Mouse (Mus musculus) spleen, adult 12 weeks (tissue): ENCODE results near the gene Gm10645.

ENCODE experiments used
- DNase-seq: peaks from one replicate; pipeline ENCODE4 v3.0.0; 2022; ENCODE audit warnings: low spot score

The Gm10645 gene

DNA sequence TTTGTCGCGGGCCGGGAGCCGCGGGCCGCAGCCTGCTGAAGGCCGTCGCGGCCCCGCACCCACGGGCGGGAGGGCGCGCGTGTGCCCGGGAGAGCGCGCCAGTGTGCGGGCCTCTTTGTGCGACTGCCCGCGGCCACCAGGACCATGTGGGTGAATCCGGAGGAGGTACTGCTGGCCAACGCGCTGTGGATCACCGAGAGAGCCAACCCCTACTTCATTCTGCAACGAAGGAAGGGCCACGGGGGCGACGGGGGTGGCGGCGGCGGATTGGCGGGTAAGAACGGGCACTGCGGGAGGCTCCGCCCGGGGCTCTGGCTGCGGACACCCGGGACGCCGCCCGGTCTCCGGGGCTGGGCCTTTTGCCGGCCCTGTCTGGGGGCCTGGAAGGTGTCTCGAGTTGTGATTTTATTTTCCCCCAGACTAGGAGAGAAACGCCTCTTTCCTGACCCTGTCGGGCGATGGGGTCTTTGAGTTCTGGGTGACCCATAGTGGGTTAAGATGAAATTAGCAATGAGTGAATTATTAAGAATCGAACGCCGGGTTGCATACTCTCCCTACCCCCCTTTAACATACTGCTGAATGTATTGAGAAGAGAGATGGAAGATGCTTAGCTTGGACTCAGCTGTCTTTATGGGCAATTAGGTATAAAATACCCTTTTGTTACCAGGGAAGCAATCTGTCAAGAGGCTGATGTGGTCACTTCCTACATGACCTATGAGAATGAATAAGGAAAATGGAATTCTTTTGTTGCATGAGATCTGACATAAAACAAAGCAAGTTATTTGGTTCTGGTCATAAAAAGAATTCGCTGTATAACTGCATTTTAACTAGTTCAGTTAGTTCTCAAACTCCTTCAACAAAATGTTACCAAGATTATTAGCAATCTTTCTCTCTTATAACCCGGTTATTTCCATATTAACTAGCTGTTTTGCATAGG lies at the start of gene Gm10645:
Gm10645 (minus strand) TSS at position 240 of the 937 bp plus-strand sequence.
- no peak for DNase-seq

DNA sequence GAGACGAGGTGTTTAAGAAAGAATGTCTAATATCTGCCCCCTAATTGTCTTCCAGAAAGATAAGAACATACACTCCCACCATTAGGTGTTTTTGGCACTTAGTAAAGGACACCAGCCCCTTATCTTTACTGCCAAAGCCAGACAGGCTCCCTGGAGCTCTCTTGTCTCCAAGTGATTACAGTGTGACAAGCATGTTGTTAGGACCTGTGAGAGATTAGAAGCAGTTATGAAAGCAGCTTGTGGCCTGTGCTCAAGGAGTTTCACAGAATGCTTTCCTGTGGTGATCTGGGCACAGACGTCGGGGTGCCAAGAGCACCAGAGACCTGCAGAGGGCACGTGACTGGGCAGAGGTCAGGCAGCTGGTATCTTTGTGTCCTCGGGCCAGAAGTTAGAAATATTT lies 49.1 kb upstream of the Gm10645 start:
- no peak for DNase-seq

DNA sequence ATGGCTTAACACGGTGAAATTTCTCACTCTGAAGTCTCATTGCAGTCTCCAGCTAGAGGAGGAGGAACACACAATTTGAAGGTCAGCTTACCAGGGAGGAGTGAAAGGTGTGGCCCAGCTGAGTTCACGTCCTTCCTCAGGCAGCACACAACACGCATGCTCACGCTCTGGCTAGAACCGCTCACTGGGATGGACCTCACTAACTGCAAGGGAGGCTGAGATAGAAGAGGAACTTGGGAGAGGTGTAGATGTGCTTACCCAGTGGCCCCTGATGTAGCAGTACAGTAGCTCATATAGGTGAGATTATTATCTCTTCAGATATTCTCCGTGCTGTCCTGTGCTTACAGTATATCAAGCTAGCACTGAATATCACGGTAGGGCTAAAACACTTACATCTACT lies 44.7 kb upstream of the Gm10645 start:
- DNase-seq: no peak

DNA sequence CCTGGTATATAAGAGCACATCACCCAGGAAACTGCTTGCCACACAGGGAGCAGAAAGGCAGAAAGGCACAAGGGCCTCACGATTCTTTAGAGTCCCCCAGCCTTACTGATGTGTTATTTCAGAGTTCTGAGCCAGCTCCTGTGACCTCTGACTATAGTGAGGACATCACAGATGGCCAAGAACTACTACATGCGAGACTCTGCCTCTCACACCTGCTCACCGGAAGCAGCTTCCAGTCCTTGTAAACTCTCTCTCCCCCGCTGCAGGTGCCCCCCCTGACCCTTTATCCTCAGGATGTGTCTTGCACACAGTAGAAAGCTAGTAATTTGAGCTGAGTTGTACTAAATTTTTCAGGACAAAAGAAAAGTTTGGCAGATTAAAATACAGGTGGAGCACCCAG lies 43.6 kb upstream of the Gm10645 start:
- DNase-seq: no peak

DNA sequence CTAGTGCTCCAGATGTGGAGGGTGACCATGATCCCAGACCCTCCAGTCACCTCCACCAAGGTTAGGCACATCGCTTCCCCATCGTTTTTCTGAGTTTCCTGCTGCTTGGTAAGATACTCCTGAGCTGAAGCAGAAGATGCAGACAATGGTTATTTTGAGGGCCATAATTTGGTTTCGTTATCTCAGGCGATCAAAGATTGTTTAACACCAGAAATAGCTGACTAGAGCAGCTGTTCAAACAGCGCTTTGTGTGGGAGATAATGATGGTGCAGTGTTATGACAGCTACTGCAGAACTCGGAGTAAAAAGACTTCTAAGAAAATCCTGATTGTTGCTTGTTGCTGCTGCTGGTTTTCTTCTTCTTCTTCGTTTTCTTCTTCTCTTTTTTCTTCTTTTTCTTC lies 39.9 kb upstream of the Gm10645 start:
- no peak for DNase-seq

DNA sequence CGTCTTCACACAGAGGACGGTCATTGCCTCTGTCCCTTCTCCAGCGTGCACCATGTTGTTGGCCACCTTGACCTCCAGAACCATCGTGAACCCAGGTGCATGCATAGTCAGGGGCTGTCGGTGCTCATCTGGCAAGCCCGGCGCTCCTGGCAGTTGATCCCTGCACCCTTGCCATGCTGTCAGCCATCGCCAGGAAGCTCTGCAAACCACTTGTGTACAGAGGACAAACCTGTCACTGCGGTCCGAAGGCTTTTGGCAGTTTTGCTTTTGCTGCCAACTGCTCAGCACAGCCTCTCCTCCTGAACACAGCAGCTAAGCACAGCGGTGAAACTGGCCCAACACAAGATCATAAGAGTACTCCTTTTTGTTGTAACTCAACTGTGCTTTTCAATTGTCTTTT lies 37.0 kb upstream of the Gm10645 start:
- no peak for DNase-seq

DNA sequence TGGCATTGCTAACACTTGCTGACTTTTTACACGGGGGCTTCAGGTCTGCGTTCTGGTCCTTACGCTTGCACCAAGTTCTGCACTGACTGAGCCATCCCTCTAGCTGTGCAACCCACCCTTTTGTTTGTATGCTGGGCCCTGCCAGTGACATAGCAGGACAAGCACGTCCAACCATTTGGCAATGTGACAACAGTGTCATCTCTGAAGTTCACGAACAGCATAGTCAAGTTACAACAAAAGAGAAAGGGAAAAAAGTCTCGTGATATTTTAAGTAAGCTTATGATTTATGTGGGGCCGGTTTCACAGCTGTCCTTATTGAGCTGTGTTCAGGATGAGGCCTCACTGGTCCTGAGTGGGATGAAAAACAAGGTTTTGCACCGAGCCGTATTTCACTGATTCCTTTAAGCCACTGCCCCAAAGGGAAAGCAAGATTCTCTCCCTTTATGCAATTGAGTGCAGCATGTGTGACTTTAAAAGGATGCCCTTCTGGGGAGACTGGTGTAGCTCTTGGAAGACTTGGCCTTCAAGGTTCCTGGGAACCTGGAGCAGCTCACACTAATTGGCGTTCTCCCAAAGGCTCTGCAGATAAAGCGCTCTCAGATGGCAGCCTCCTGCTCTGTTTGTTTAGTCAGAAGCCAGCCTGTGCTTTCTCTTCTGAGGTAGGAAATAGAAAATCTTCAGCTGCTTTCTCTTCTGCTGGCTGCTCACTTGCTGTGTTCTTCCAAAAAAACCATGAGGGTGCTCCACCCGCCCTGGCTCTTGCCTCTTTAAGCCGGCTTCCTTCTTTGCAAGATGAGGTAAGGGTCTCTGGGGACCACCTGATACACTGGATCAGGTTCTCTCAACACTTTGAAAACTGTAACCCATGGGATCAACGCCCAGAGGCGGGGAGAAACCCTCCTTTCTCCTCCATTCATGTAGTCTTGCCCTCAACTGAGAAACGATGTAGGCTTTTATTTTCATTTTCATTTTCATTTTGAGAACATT lies 34.5 kb upstream of the Gm10645 start:
- DNase-seq: no peak

DNA sequence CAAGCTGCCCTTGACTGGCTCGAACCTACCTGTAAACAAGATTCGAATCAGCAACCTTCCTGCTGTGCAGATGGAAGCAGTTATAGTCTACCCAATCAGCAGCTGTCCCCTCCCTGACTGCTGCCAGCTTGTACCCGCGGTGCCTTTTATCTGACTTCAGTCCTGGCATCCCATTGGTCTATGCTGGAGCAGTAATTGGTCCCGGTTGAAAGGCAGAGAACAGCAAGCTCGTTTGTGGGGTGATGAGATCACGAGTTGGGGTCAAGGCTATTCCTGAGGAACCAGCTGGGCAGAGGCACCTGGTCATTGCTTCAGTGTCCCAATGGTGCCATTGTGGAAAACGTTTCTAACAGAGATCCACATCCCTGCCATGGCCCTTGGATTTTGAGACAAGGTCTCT lies 33.7 kb upstream of the Gm10645 start:
- no peak for DNase-seq

DNA sequence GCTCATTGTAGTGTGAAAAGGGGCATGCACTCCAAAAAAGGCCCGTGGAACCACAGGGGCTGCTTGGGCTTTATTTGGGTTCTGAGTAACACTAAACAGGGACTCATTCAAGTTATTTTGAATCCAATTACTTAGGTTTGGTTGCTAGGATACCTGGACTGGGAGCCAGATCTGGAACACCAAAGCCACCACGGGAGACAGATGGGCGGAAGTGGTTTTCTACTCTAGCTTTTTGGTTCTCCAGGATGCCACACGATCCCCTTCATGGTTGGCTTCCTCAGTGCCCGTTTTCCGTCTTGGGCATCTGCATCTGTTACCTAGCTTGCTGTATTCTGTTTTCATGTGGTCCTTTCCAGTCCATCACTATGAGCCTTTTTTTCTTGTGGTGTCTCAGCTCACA lies 30.1 kb upstream of the Gm10645 start:
- no peak for DNase-seq

DNA sequence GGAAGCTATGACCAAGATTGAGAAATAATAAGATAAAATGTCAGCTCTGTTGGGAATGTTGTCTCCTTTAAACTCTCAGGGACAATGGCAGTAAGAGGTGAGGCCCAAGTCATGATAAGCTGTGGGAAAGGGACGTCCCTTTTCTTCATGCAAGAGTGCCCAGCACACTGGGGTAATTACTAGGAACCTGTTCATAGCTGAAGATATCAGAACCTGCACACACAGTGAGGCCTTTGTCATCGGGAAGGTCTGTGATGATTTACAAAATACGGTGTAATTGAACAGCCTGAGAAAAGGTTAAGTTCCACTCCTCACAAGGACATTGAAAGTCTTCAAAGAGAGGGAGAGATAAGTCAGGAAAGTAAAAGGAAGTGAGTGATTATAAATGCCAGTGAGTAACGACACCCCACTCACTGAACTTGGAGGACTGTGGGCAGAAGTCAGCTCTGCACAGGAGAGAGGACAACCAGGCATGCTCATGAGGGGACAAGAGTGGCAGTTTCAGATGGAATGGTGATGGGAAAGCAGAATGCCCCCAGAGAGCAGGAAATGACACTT lies 23.6 kb upstream of the Gm10645 start:
- no peak for DNase-seq

DNA sequence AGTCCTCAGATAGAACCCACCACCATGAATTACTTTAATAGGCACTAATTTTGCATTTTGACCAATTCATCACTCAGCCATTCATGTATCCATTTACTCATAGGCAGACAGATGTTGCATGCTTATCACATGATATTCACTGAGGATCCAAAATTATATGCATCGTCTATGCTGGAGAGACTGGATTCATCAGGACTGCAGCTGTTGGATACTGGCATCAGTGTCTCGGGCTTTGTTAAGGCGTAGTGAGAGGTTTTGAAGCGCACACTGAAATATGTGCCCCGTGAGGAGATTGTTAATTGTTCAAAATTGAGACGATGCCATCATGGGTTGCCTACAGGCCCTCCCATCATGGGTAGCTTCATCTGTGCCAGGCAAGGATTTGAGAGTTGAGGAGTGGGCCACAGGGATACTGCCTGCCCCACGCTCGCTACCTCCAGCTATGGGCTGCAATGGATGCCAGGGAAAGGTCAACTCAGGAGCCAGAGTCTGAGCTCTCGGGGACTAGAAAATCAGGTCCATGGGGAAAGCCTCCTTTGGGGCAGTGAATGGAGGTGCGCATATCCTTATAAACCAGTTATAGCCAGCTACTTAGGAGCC lies 21.5 kb upstream of the Gm10645 start:
- no peak for DNase-seq

DNA sequence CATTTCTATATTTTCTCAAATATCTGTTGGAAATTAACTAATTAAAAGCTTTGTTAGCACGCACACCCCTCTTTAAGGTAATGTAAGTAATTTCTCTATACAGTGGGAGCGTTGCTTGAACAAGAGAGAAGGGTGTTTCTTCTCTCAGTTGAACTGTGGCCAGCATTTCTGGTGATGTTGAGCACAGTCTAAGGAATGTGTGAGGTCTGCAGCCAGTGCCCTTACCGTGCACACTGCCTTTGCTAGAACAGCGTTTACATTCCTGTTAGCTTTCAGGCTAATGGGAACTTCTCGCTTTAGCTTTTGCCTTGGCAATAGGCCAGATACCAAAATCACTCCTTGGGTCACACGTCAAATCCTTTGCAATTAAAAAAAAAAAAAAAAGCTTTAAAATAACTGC lies 20.4 kb upstream of the Gm10645 start:
- no peak for DNase-seq

DNA sequence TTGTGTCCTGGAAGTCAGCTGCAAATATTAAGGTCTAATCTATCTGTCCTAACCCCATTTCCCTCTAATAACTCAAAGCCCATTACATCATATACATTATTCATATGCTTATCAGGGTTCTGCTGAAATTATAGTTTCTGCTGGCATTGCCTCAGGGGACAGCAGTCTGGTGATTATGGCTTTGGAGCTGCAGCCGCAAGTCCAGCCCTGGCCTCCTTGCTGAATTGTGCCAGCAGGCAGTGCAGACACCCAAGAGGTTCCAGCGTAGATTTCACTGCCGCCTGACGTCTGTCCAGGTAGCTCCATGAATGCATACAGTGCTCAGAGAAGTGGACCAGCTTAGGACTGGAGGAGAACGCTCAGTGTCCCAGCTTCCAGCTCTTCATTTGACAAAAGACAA lies 16.8 kb upstream of the Gm10645 start:
- DNase-seq: no peak

DNA sequence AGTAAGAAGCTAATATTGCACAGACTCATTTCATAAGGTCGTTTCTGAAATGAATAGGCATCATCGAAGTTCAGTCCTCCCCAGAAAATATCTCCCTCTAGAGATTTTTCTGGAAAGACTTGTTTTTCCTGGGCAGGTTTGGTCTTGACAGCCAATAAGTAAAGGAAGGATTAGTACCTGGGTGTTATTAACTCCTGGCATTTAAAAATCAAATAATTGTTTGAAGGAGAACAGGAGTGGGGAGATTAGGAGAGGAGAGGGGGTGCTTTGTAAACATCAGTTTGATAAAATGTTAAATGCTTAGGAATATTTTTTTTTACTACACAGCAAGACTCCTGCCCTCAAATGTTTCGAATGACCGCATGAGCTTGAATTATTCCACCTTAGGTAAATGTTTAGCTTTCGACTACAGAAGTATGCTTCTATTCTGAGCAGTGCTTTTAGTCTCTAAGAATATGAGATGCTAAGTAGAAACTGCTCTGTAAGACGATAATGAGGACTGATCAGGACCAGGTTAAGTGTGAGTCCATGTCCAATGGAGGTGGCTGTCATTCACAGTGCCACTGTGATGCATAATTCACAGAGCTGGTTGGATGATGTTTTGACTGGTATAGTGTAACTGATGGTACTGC lies 16.0 kb upstream of the Gm10645 start:
- DNase-seq: no peak

DNA sequence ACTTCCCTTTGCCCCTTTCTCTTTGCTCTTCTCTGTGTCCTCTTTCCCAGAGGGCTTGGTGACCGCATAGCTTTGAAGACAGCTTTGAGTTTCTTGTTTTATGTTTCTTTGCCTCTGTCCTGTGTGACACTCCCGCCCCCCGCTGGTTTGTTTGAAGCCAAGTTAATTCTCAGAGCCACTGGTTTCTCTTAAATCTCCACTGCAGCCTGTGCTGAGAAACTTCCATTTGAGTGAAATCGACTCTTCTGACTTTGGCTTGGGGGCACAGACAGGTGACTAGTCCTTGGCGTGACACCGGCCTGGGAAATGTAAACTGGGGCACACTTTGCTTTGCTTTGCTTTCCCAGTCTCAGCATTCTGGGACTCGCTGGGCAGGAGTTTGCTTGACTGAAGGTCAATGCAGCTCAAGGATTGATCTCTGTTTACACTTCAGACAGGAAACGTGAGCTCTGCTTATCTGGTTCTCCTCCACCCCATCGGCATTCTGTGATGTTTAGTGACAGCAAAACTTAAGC lies 12.3 kb upstream of the Gm10645 start:
- no peak for DNase-seq

DNA sequence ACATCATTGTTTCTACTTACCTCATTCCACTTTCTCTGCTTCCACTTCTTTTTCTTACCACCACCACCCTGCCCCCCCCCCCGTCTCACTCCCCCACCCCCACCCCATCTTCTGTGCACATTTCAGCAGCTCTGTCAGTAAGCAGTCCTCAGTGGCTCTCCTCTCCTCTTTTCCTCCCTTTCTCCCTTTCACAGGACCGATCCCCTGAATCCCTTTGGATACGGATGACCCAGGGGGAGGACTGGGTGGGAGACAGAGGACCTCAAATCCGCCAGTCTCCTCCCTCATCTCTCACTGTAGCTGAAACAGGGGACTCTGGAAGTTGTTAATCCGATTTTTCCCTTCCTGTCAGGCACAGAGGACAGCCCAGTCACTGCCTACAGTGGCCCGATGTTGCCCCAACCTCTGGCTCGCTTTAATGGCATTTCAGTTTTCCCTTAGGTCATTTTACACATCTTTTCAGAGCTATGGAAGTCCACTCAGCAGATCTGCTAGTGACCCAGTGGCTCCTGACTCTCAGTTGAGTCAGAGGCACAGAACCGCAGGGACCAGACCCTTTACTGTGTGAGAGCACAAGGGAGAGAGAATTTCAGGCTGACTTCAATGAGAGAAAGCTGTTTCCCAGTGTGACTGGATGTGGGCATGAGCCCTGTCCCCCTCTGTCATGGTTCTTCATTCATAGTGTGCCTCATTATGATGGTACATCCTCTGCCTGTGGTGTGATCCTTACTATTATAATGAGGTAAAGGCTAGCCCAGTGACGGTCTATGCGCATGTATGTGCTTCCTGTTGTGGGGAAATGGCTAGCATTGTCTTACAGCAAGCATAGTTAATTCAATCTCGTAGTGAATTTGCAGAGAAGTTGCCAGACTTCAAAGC lies 11.6 kb upstream of the Gm10645 start:
- no peak for DNase-seq

DNA sequence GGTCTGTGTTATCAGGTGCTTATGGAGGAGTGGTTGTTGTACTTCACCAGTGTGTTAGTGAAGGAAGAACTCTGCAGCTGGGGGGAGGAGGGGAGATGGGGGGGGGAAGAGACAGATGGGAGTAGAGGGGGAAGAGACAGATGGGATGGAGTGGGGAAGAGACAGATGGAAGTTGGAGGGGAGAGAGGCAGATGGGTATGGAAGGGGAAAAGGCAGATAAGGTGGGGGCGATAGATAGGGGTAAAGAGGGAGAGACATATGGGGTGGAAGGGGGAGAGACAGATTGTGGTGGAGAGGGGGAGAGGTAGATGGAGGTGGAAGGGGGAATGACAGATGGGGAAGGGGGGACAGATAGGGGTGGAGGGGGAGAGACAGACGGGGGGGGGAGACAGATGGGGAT lies 10.8 kb upstream of the Gm10645 start:
- no peak for DNase-seq

DNA sequence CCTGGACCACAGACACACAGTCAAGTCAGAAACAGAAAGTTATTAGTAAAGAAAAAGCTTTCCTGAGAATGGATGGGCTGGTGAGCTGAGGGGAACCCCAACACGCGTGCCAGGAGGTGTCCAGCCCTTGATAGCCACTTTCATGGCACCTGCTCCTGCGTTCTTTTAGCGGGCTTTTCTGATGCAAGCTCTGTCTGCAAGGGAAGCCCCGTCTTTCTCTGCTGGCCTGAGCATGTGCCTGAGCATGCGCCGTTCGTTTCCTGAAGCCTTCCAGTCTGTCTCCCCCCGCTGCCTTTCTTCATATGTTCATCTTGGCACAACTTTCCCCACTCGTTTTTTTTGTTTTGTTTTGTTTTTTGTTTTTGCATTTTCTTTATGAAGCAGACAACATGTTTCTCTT lies 9.7 kb upstream of the Gm10645 start:
- no peak for DNase-seq

DNA sequence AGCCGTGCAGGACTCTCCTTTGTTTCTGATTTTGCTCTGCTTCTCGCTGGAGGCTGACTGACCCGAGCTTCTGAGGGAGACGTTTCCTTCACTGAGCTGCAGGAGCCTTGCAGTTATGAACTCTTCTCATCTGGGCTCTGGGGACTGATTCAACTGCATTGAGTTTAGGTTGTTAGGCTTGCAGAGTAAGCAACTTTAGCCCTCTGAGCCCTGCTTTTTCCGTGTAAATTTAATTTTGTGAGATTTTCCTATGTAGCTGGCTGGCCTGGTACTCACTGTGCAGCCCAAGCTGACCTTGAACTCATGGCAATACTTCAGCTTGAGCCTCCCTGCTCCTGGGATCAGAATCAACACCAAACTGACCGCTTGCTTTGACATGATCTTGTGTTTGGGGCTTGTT lies 4.9 kb upstream of the Gm10645 start:
- no peak for DNase-seq

DNA sequence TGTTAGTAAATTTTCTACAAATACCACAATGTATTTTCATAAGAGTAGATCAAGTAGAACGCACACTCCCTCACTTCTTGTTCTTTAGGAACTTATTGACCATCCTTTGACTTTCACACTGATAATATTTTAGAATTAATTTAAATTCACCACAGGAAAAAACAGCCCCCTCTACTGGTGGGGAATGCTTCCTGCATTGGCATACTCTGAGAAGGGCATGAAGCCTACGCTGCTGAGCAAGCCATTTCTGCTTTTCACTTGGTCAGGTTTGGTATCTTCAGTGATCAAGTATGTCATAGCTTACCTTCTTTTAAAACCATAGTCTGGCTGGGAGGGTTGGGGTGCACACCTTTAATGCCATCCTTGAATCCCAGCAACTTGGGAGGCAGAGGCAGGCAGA lies 3.7 kb upstream of the Gm10645 start:
- DNase-seq: no peak
